Mouse (Mus musculus) left cerebral cortex, adult 9 months (tissue): ENCODE data around the gene Sdccag8.
A peak's percentile ranks its signal among the peaks of the same experiment; 100 is the strongest.

Source experiments
- DNase-seq, 2 experiments: peaks; one replicate each; pipeline ENCODE4 v3.0.0; 2022; ENCODE audit warnings: low spot score in 2 of 2

Gene Sdccag8

DNA sequence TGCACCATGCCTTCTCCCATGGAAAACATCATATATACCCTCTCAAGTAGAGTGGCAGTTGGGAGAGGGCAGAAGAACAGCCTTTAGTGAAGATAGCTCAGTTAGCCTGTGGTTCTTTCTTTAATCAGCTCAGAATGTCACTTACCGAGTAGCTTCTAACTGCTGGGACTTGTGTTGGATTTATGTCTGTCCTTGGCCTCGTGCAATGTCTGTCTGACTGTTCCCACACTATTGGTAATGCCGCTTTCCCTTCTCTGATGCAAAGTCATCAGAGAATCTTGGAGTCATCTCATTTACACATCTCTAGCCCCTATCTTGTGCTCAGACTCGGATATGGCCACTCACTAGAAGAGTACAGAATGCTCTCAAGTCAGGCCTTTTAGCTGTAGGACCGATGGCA, 128.7 kb downstream of the Sdccag8 start:
- no peak for DNase-seq

DNA sequence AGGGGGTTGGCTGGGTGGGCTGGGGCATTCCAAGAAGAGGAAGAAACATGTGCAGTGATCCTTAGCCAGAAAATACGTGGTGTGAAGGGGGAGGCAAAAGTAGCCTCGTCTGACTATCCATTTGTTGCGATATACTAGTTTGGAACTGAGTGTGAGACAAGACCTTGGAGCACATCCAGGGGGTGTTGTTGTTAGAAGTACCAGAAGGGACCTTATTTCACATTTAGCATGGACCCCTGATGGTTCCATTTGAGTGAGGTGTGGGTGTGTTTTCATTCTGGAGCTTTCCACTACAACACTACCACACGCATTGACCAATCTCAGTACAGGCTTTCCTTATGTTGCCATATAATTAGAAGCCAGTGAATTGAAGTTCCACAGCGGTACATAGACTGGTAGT, 129.5 kb downstream of the Sdccag8 start:
- no peak for DNase-seq

DNA sequence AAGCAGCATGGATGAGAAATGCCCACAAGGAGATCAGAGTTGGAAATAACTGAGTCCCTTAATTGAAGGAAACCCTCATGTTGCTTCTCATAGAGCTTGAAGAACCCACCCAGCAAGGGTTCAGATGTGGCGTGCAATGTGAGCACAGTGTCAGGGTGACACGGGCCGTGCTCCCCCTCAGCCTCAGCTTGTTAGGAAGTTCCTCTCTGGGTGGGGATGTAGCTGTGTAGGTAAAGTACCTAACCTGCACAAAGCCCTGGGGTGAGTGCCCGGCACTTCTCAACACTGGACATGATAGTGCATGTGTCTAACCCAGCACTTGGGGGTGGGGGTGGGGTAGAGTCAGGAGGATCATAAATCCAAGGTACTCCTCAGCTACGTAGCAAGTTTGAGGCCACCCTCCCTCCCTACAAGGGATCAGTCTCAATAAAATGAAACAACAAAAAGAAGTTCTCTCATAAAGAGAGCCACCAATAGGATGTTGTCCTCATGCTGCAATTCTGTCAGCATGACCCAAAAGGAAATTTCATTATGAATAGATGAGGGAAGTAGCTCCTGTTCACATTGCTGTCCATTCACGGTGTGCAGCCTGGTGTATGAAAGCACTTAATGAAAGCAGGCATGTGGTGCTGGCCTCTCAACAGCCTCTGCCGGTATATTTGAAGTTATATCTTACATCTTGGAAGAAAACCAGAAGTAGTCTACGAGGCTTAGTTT, 130.2 kb downstream of the Sdccag8 start:
- DNase-seq: no peak

GRCm38 (mm10) chr1:176945175-176945540, 130.7 kb downstream of the Sdccag8 start:
- no peak for DNase-seq

DNA sequence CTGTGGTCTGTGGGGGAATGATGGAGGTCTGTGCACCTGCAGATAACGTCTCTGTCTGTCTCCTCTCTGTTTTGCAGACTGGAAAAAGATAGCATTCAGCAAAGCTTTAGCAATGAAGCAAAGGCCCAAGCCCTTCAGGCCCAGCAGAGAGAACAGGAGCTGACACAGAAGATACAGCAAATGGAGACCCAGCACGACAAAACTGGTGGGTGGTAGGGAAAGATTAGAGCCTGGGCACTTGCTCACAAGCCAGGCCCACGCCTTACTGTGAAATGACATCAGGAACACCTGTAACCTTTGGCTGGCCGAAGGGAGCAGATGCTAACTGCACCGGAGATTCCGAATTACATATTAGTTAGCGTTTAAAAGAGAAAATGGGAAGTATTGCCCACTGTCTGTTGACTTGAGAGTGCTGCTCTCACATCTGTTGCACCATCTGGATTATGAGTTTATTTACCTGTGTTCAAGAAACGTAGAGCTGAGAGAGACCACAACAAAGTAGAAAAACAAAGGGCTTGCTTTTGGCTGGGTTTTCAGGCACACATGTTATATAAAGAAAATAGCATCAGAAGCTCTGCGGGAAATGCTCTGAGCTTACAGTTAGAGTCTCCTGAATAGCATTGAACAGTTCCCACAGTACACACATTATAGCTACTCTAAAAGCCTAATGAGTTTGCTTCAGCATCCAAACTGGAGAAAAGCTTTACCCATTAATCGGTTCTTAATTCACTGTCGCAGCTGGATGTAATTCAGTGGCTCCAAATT, 131.8 kb downstream of the Sdccag8 start:
- DNase-seq: no peak

DNA sequence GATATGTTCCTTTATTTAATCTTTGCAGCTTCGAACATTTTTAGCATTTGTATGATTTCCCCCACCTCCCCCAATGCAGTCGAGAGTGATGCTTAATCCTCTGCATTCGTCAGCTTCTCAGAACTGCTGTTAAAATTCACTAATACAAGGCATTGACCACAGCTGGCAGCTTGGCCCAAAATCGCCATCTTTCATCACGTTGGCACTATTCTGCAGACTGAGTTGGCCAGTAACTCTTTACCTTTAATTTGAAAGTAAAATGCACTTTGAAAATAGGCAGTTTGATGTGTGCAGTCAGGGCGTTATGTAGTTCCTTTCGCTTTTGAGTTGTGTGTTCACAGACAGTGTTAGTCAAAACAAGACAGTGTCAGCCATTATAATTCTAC, 132.3 kb downstream of the Sdccag8 start:
- DNase-seq: no peak

DNA sequence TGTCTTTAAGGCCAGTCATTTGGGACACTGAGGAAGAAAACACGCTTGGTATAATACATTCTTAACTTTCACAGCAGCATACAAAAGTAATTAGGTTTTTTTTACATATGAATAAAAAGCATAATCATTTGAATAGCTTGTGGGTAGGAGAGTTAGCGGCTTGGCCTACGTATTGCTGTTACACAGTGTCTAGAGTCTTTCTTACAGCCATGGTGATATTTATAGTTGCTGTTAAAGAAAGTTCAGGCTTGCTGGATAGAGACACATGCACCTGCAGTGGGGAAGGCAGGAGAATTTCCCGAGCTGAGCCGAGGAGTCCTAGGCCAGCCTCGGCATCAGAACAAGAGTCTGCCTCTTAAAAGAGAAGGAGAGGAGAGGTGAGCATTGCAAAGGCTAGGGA, 134.4 kb downstream of the Sdccag8 start:
- DNase-seq: no peak

DNA sequence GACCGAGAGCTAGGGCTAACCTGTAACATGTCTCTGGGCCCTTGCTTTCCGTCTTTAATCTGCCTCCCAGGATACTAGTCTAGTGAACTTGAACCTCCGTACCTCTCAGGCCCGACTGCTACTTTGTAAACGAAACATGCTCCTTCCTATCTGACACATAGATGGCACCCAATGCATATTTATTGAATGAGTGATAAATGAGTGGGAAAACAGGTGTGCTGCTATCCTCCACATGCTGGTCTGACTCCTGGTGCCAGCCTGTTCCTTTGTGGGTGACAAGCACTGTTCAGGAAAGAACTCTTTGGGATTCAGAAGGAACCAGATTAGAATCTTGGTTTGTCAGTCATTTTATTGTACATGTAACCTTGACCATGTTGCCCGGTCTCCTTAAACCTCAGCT, 134.9 kb downstream of the Sdccag8 start:
- DNase-seq: no peak

GRCm38 (mm10) chr1:176950061-176950460, 135.6 kb downstream of the Sdccag8 start:
- DNase-seq: no peak

GRCm38 (mm10) chr1:176951836-176952235, 137.4 kb downstream of the Sdccag8 start:
- no peak for DNase-seq

DNA sequence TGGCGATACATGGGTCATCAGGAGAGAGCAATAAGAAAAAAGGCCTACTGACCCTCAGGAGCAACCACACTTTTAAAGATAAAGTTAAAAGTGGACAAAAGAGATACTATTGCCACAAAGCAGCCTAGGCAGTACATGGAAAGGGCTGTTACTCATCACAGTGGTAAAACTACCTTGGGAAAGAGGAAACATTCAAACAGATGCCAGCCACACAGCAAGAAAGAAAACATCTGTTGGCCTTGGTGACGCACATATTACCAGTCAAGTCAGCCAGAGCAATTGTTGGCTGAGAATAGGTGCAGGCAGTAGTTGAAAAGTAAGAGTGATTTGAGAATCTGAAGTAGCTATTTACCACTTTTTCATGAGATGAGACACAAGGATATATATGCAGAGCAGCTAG, 143.9 kb downstream of the Sdccag8 start:
- no peak for DNase-seq

- no peak for DNase-seq
Observed at GRCm38 (mm10) chr1:176961716-176962115, 147.3 kb downstream of the Sdccag8 start.

GRCm38 (mm10) chr1:176962894-176963293, 148.4 kb downstream of the Sdccag8 start:
- no peak for DNase-seq

GRCm38 (mm10) chr1:176967299-176967698, 152.8 kb downstream of the Sdccag8 start:
- no peak for DNase-seq

- peak in 1 of 2 experiments; percentile 7 for DNase-seq
Observed at GRCm38 (mm10) chr1:176970635-176971478, 156.4 kb downstream of the Sdccag8 start.

- DNase-seq: no peak
Observed at GRCm38 (mm10) chr1:176971479-176971797, 157.0 kb downstream of the Sdccag8 start.

- peak in 1 of 2 experiments; percentile 3 for DNase-seq
Observed at GRCm38 (mm10) chr1:176973356-176974088, 159.1 kb downstream of the Sdccag8 start.

GRCm38 (mm10) chr1:176979235-176979634, 164.8 kb downstream of the Sdccag8 start:
- DNase-seq: peak in 1 of 2 experiments; percentile 30

DNA sequence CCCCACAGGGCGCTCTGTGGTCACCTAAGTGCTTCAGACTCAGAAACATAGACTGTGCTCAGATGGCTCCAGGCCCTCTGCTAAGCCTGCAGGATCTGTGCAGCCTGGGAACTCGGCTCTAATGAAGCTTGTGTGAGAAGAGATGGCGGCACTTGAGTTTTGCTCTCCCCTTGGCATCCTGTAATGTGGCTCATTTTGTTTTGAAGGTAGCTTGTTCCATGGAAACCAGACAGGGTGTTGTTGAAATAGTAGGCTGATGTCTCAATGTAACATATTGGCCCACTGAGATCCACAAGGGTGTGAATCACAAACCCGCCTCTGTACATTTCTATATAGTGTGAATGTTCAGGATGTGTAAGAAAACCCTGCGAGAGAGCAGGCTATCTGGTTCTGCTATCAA, 165.7 kb downstream of the Sdccag8 start:
- peak; percentile 42 to 73 for DNase-seq

DNA sequence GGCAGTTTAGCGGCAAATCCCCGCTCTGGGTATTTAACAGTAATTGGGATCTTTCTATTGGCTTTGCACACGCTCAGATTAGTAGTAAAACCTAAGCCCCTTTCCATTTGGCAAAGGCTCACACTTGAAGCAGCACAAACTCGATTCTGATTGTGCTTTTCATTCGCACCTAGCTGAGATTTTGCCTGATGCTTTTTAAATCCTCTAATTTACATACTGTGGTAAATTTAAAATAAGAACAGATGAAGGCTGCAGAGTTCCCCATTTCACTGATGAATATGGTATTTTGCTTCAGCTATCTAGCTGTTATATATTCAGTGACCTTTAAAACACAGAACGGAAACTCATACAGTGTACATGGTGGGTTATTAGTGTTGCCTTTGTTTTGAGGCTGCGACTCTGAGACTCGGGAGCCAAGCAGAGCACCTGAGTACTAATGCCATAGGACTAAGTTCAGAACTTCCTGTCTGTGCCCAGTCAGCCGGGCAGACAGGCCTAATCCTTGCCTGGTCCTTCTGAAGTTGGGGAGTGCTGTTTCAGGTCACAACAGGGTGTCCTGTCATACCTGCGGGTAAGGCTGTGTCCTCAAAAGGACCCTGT, 166.4 kb downstream of the Sdccag8 start:
- DNase-seq: peak in 1 of 2 experiments; percentile 38

GRCm38 (mm10) chr1:176981511-176981910, 167.1 kb downstream of the Sdccag8 start:
- DNase-seq: no peak
